Mouse (Mus musculus) urinary bladder, adult 18-20 months (tissue): ENCODE data around the gene Mgam.
"Not testable (repeated sequence)": the region's sequence is repeated elsewhere in the genome, so short reads cannot be mapped to it uniquely, and the experiment has no call there.

Experiments
- DNase-seq, 2 experiments: peaks; one replicate each; pipeline ENCODE4 v3.0.0; 2022; ENCODE audit warnings: low spot score in 2 of 2, mixed read lengths in 2 of 2

Gene Mgam

GRCm38 (mm10) chr6:40628406-40629000, at the start of gene Mgam:
Mgam (plus strand) TSS chr6:40628831.
- no peak for DNase-seq

GRCm38 (mm10) chr6:40584336-40584735, 44.3 kb upstream of the Mgam start:
- no peak for DNase-seq

GRCm38 (mm10) chr6:40585645-40586044, 43.0 kb upstream of the Mgam start, which contains the start of gene Clec5a:
Clec5a (minus strand) TSS chr6:40585821.
- DNase-seq = no peak

GRCm38 (mm10) chr6:40588346-40588745, 40.3 kb upstream of the Mgam start:
- no peak for DNase-seq

GRCm38 (mm10) chr6:40594804-40595550, 33.7 kb upstream of the Mgam start:
- no peak for DNase-seq

- DNase-seq = not testable (repeated sequence)
Measured at GRCm38 (mm10) chr6:40598546-40598945, 30.1 kb upstream of the Mgam start.

GRCm38 (mm10) chr6:40607431-40607830, 21.2 kb upstream of the Mgam start:
- DNase-seq = no peak

GRCm38 (mm10) chr6:40610244-40610643, 18.4 kb upstream of the Mgam start:
- DNase-seq = no peak

- DNase-seq = no peak
Measured at GRCm38 (mm10) chr6:40613260-40613852, 15.3 kb upstream of the Mgam start, which contains the start of gene Tas2r138. Tas2r138 (minus strand) TSS chr6:40613310.

GRCm38 (mm10) chr6:40617965-40618364, 10.7 kb upstream of the Mgam start:
- peak; percentile 6 for DNase-seq

- DNase-seq = no peak
Measured at GRCm38 (mm10) chr6:40626111-40626510, 2.5 kb upstream of the Mgam start.

GRCm38 (mm10) chr6:40634640-40635071, 6.0 kb downstream of the Mgam start:
- no peak for DNase-seq

- no peak for DNase-seq
Measured at GRCm38 (mm10) chr6:40635559-40635958, 6.9 kb downstream of the Mgam start.

- DNase-seq = no peak
Measured at GRCm38 (mm10) chr6:40637755-40638154, 9.1 kb downstream of the Mgam start.

- no peak for DNase-seq
Measured at GRCm38 (mm10) chr6:40640710-40641538, 12.3 kb downstream of the Mgam start.

GRCm38 (mm10) chr6:40645701-40646100, 17.1 kb downstream of the Mgam start:
- no peak for DNase-seq

- no peak for DNase-seq
Measured at GRCm38 (mm10) chr6:40650953-40651352, 22.3 kb downstream of the Mgam start.

GRCm38 (mm10) chr6:40660930-40661329, 32.3 kb downstream of the Mgam start:
- no peak for DNase-seq

GRCm38 (mm10) chr6:40689180-40689579, 60.5 kb downstream of the Mgam start:
- DNase-seq = peak in 1 of 2 experiments; percentile 4

GRCm38 (mm10) chr6:40692007-40692406, 63.4 kb downstream of the Mgam start:
- not testable (repeated sequence) for DNase-seq

- not testable (repeated sequence) for DNase-seq
Measured at GRCm38 (mm10) chr6:40713494-40713893, 84.9 kb downstream of the Mgam start.

- DNase-seq = no peak
Measured at GRCm38 (mm10) chr6:40715705-40716104, 87.1 kb downstream of the Mgam start.
